Mouse (Mus musculus): ENCODE data around the gene Nabp2.

Nabp2 gene

GRCm38 (mm10) chr10:128388941-128389340, 22.4 kb downstream of the Nabp2 start:
- DNase-seq (ENCODE audit: low read depth, low spot score) = no peak

DNA sequence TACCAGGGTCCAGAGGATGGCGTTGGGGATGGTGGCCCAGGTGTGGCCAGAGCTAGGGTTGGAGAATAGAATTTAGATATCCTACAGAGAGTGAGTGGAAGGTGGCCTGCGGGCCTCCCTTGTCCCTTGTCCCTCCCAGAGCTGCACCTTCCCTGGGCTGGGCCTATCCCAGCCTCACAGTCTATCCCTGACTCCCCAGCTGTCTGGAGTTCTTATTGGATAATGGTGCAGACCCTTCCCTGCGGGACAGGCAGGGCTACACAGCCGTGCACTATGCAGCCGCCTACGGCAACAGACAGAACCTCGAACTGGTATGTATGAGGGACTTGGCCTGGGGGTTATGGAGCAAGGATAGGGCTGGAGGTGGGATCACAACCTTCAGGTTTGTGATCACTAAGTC, 25.4 kb downstream of the Nabp2 start:
- no peak for DNase-seq (ENCODE audit: low read depth, low spot score)

- no peak for DNase-seq (ENCODE audit: low read depth, low spot score)
These were observed 28.8 kb downstream of the Nabp2 start for GRCm38 (mm10) chr10:128382482-128382881.

DNA sequence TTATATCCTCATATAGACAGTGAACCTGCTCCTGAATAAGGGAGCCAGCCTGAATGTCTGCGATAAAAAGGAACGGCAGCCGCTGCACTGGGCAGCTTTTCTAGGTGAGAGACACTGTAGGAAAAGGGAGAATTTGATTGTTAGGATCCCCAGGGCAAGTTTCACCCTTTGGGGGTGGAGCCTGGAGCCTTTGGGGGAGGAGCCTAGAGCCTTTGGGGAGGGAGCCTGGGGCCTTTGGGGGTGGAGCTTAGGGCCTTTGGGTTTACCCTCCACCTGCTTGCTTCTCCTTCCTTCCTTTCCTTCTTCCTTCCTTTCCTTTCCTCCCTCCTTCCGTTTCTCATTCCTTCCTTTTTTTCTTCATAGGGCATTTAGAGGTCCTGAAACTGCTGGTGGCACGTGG, 30.7 kb downstream of the Nabp2 start:
- DNase-seq (ENCODE audit: low read depth, low spot score) = peak; percentile 44

- DNase-seq (ENCODE audit: low read depth, low spot score) = no peak
These were observed 32.0 kb downstream of the Nabp2 start for GRCm38 (mm10) chr10:128379260-128379659.

- DNase-seq (ENCODE audit: low read depth, low spot score) = no peak
These were observed 32.8 kb downstream of the Nabp2 start for GRCm38 (mm10) chr10:128378462-128378861.

DNA sequence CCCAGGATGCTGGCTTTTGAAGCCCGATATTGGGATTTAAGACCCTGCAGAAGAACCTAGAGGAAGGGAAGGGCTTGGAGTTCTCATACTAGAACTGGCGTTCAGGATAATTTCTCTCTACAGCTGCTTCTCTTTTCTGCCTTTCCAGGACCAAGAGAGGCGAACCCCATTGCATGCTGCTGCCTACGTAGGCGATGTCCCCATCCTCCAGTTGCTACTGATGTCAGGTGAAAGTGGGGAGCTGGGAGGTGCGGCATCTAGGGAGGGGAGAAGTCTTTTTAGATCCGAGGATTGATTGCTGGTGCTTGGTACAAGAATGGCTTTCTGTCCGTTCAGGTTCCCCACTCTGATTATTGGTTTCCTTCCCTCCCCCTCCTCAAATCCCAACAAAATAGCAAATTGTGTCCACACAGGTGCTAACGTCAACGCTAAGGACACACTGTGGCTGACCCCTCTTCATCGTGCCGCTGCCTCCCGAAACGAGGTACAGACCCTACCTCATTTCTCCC, 33.3 kb downstream of the Nabp2 start:
- DNase-seq (ENCODE audit: low read depth, low spot score) = no peak

DNA sequence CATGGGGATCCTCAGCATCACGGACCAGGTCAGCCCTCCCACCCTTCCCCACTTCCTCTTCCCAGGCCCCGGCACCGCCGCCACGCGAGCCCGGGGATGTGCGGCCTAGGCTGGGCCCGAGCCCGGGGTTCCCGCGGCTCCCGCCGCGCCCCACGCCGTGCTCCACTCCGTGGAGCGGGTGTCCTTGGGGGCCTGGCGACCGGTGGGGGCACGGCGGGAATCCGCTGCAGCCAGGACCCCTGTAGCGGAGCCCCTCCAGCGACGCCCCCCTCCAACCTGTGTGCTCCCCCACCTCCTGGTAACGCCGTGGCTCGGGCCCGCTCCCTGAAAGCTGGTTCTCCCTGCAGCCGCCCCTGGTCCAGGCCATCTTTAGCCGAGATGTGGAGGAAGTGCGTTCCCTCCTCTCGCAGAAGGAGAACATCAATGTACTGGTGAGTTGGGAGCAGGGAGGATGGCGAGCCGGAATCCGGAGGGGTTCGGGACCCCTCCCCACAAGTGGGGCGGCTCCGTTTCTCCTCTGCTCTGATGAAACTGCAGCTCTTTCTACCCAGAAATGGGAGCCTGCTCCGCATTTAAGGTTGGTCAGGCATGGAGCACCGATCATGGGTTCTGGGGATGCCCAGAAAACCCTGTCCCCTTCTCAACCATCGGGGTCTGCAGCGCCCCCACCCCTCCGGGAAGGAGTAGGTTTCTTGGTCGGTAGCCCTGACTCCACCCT, 33.9 kb downstream of the Nabp2 start:
- DNase-seq (ENCODE audit: low read depth, low spot score) = peak; percentile 40

DNA sequence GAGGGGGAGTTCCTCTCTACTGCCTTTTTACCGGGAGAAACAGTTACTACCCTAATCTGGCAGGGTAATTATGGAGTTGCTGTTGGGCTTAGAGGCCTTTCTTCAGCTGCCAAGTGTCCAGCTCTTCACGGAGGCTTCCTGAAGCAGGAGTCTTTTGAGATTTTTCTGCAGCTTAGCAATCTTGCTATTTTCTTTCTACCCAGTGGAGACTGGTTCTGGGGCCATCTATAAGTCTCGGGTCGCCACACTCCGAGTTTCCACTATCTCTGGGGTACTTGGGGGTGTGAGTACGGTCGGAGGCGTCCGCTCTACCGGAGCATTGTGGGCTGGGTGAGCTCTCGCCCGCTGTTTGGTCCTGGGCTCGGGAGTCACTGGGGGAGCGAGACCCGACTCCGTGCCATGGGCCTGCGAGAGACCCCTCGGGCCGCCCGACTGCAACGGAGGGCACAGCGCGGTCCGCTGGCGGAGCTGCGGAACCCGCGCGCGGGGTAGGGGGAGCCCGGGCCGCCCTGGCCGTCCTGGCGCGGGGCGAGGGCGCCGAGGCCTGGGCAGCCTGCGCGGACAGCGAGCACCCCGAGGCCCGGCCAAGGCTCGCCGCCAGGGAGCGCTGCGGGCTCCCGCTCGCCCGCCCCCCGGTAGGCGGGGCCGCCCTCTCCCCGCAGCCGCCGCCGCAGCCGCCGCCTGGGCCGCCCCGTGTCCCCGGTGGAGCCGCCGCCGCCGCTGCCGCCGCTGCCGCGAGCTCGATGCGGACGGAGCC, 34.7 kb downstream of the Nabp2 start, which contains the start of gene Ankrd52:
TSS of gene Ankrd52 (plus strand) at position 661 of the 757 bp plus-strand sequence.
- peak; percentile 38 for DNase-seq (ENCODE audit: low read depth, low spot score)

- no peak for DNase-seq (ENCODE audit: low read depth, low spot score)
These were observed 35.2 kb downstream of the Nabp2 start for GRCm38 (mm10) chr10:128376099-128376454.

- DNase-seq (ENCODE audit: low read depth, low spot score) = peak; percentile 85
These were observed 36.9 kb downstream of the Nabp2 start for GRCm38 (mm10) chr10:128374393-128374792.

- peak; percentile 70 for DNase-seq (ENCODE audit: low read depth, low spot score)
These were observed 38.1 kb downstream of the Nabp2 start for GRCm38 (mm10) chr10:128372989-128373748.

- no peak for DNase-seq (ENCODE audit: low read depth, low spot score)
These were observed 39.1 kb downstream of the Nabp2 start for GRCm38 (mm10) chr10:128372142-128372541.

GRCm38 (mm10) chr10:128370601-128371000, 40.7 kb downstream of the Nabp2 start:
- peak; percentile 81 for DNase-seq (ENCODE audit: low read depth, low spot score)

DNA sequence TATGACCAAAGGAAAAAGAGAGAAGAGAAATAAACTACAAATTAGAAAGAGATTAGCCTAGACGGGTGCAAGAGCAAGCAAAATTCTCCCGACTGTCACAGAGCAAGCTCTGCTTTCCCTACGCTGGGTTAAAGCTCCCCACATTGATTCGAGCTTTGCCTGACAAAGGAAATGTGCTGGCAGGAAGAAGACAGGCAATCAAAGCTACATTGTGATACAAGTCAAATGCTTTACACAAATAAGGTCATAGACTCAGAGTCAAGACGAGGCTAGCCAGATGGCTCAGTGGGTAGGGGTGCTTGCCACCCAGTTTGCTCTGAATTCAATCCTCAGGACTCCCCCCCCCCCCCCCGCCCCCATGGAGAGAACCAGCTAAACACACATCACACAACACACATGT, 41.3 kb downstream of the Nabp2 start:
- peak; percentile 84 for DNase-seq (ENCODE audit: low read depth, low spot score)

- DNase-seq (ENCODE audit: low read depth, low spot score) = peak; percentile 36
These were observed 41.7 kb downstream of the Nabp2 start for GRCm38 (mm10) chr10:128369599-128369998.

- DNase-seq (ENCODE audit: low read depth, low spot score) = no peak
These were observed 42.1 kb downstream of the Nabp2 start for GRCm38 (mm10) chr10:128369218-128369543.

DNA sequence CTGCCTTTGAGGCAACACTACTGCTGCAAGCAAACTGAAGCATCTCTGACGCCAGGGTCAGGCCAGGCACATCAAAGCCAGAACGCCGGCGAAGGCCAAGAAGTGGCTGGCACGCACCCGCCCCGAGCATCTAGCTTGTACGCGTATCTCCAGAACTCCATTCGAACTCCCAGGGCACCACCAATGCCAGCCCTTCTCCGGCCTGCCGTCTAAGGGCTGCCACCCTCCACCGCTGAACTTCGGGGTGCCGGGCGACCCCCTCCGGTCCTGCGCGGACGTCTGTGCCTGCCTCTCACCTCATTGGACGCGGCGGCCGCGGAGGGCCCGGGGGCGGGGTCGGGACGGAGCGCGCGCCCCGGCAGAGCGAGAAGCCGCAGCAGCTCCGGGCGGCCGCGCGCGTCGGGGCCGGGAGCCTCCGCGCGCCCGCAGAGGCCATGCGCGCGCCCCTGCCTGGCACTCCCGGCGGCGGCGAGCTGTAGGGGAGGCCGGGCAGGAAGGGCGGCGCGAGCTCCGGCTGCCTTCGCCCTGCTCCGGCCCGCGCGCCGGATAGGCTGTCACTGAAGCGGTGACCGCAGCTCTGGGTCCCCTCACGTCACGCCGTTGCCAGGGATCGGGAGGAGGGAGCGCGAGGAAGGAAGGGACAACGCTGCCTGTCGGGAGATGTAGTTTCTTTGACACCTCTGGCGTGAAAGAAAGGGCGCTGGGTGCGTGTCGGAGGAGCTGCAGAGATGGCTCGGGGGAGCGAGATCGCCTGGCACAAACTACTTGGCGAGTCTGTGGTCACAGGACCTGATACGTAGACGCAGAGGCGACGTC, 42.7 kb downstream of the Nabp2 start, which contains the start of gene Coq10a:
TSS of gene Coq10a (minus strand) at position 596 of the 816 bp plus-strand sequence.
- peak; percentile 91 for DNase-seq (ENCODE audit: low read depth, low spot score)

GRCm38 (mm10) chr10:128367899-128368401, 43.3 kb downstream of the Nabp2 start:
- DNase-seq (ENCODE audit: low read depth, low spot score) = no peak

- DNase-seq (ENCODE audit: low read depth, low spot score) = peak; percentile 71
These were observed 48.7 kb downstream of the Nabp2 start for GRCm38 (mm10) chr10:128362568-128362967.

DNA sequence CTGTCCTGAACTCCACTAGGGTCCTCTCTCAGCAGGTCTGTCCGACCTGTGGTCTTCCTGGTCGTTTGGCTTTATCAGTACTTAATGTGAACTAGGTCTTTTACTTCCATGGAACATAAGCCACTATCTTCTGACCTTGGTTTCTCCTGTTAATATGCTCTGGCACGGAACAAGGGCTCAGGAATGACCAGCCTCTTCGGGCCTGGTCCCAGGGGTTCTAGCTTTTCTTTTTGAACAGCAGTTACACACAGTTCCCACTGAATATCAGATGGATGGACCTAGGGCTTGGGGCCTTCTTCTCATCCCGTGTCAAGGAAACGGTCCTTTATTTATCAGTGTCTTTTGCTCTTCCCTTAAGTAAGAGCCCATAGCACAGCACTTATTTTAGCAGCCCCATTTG, 49.5 kb downstream of the Nabp2 start:
- no peak for DNase-seq (ENCODE audit: low read depth, low spot score)
